Mouse (Mus musculus) hematopoietic stem cell, adult 5-6 weeks (primary cell): ENCODE results near the gene Sfxn5. TPM values are rescaled to one million over a fixed set of nuclear protein-coding genes. Genes with fewer than 3 reads are reported as not detected.

ENCODE experiments used
- ATAC-seq, 2 experiments: fragments of 125-278 bp in 1 of 2; replicated peaks in 1 of 2; 2 replicates each; pipeline ENCODE4 v1.8.0; 2016 to 2017; ENCODE audit warnings: inconsistent platforms in 2 of 2, mild to moderate bottlenecking in 2 of 2, moderate number of reproducible peaks in 2 of 2, low read depth in 1 of 2, moderate TSS enrichment in 1 of 2; ENCODE audit not compliant: low FRiP score in 2 of 2, poor library complexity in 2 of 2, severe bottlenecking in 2 of 2, insufficient read depth in 1 of 2, low TSS enrichment in 1 of 2
- total RNA-seq: library from RNA; stranded (forward); fragments of 172-1452, 232-1000 nt; gene quantifications from 2 replicates; pipeline ENCODE4 v1.2.3, GENCODE M21; 2017

Gene Sfxn5
- total RNA-seq, 1 experiment from 2014 or later = 1.7 TPM

DNA sequence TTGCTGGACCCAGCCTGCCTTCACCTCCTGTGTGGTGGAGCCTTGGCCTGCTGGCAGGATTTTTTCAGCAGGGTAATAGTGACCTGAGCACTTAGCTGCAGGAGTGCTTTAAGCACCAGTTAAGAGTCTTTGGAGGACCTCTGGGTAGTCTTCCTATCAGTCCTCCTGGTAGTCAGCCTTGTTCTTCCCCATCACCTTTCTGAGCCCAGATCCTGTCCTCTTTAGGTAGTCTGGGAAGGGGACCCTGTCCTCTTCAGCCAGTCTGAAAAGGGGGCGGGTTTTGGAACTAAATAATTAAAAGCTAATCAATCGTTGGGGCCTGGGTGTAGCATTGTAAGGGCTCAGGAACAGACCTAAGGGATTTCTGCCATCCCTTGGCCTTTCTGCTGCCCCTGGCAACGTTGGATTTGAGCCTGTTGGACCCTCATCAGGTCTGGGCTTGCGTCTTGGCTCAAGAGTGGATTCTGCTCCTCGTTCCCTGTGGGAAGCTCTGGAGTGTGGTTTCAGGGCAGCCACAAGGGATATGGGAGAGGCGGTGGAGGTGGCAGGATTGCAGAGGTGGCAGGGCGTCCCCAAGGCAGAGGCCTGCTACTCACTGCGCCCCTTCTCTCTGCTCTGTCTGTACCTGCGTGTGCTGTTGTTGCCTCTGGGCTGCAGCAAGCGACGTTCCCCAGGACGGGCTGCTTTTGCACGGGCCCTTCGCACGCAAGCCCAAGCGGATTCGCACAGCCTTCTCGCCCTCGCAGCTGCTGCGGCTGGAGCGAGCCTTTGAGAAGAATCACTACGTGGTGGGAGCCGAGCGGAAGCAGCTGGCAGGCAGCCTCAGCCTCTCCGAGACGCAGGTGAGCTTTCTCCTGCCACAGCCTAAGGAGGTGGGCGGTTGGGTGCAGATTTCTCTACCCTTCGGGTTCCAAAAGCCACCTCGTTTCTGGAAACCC is 139.6 kb downstream of the Sfxn5 start:
- ATAC-seq = 0 out of 4 replicates have a peak, but pooled peaks of 1 of the 2 experiments have one; percentile 23

DNA sequence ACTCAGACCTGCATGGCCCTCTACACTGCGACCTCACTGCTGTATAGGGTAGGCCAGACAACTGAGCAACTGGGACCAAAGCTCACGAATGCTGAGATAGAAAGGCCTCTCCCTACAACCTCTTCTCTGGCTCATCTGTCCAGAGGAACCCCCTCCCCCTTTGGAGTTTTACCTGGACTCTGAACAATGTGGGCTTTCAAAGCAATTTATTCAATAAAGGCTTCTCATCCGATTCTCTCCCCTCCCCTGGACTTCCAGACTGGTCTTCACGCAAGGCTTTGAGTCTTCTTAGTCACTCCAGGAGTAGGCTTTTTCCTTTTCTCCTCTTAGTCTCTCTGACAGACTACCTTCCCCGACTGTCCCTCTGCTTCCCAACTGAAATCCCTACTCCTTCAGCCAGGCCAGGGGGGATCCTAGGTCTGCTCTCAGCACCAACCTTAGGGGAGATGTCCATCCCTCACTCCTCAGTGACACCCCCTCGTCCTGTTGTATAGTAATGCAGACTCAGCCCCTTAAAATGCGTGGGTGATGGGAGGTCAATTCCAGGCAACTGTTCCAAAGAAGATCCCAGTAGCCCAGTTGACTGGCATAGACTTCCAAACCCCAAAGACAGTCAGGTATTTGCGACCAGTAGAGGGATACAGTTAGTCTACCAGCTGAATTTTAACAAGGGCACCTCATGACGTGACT is 141.3 kb downstream of the Sfxn5 start:
- ATAC-seq = no peak

DNA sequence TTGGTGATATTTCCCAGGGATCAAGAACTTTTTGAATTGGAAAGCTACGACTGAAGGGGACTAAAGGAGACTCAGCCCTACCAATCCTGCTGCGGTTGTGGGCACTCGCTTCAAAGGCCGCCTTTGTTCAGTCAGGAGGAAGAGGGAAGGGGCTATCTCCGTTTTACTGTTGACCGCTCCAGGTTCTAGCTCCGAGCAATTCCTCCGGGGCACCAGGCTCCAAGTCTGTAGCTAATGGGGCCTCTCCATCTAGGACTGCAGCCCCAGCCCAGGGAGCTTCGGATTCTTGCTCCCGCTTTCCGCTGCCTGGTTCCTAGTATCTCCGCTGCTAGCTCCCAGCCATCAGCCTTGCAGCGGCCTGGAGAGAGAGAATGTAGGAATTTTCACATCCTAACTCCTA is 142.6 kb downstream of the Sfxn5 start:
- no peak for ATAC-seq

DNA sequence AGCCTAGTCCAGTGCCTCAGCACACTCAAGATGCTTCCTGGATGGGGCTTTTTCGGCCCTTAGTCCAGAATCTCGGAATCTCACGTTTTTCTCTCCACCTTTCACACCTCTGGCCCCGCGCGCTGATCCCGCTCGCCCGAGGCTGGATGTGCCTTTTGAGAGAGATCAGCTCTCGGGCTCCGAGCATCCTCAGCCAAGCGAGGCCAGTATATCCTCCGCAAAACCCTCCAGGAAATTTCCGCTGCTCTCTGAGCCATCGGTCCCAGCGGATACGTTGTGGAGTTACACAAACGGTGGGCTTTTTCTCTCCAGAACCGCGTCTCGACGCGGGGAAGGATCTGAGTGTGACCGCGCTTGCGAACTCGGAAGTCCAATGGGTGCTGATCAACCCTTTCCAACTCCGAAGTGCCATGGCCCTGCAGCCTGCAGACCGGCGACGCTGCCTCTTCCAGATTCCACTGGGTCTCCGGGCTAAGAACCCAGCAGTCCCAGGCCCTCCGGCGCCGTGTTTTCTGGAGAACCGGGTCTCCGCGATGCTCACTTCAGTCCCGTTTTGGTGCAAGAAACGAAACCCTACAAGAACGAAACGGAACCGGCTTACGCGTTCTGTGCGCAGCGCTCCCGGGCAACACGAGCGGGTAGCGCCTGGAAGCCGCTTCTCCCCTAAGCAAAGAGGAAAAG is 143.2 kb downstream of the Sfxn5 start:
- ATAC-seq = no peak

DNA sequence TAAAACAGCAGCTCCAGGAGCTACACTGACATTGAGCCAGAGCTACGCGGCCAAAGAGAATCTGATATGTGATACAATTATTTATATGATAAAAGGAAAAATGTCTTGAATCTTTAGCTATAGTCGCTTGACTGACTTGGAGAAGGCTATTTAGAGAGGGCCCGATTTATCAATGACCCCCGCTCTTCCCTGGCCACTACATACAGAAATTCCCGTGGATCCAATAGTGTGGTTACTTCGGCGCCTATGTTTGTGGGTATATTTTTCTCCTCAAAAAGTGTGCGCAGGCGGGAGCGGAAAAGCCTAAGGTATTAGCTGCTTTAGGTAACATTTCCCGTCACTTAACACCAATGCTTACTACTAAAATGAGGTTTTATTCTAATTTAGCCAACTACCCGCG is 143.9 kb downstream of the Sfxn5 start:
- no peak for ATAC-seq

DNA sequence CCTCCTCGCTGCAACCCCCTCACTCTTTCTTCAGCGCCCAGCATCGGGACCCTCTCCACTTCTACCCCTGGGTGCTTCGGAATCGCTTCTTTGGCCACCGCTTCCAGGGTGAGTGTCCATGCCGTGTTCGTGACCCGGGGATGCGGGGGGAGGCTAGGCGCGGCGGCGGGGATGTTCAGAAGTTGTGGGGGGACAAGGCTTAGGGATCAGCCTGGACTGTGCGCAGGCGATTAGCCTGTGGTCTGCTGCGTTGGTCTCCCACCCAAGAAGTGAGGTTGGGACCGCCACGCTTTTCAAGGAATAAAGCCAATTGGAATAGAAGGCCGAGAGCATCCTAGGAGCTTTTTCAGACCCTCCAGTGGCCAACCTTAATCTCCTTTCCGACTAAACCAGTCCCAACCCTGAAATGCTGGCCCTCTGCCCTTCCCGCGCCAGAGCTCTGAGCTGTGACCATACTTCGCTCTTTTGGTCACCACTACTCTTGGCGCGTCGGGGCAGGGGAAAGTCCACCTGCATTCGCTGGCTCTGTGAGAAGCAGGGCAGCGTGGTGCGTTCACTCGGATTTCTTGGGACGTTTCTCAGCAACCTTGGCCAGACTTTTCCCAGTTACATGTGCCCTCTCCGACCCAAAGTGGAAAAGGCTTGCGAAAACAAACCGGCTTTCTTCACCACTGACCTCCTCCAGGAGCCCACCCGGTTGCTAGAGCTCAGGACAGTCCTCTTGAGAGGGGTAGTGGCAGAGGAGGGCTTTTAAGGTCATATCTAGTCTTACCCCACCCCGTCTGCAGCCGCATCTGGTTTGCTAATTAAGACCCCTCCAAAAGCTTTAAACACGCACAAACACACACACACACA is 144.7 kb downstream of the Sfxn5 start:
- ATAC-seq = no peak

DNA sequence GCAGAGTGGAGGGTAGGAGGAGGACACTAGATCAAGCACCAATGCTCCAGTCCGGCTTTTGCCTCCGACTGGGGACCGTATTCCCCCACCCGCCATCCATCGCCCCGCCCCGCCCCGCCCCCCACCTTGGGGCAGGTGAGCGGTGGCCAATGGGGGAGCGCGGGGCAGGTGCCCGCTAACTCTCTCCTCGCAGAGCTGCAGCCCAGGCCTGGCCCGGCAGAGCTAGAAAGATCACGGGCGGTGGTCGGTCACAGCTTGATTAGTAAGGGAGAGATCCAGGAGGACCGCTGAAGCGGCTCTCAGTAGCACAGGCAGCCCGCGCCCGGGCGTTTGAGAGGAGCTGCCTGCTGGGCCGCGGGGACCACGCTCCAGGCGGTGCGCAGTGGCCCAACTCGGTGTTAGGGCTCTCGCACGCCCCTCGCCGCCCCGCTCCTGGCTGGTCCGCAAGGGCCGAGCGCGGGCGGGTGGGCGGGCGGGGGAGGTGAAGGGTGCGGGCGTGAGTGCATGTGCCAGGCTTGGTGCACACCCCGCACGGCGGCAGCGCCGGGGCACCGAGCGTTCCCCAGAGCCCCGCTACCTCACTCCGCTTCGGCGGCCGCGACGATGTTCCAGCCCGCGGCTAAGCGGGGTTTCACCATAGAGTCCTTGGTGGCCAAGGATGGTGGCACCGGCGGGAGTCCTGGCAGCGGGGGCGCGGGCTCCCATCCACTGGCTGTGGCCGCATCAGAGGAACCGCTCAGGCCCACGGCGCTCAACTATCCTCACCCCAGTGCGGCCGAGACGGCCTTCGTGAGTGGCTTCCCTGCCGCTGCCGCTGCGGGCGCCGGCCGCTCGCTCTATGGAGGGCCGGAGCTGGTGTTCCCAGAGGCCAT is 145.6 kb downstream of the Sfxn5 start, which contains the start of gene Emx1:
Emx1 (plus strand) TSS at position 99 of the 872 bp plus-strand sequence.
- ATAC-seq = no peak

DNA sequence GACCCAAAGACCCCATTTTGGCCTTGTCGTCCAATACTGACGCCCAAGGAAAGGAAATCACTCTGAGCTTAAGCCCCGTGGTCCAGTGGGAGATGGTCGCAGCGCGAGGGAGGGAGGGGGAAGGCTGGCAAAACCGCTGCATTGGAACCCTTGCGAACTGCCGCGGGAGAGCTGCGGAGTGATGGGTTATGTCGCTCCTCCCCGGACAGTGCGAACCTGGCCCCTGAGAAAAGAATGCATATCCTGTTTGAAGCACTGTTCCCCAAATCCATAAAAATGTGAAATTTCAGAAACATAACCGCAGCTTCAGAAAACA is 146.5 kb downstream of the Sfxn5 start:
- no peak for ATAC-seq

DNA sequence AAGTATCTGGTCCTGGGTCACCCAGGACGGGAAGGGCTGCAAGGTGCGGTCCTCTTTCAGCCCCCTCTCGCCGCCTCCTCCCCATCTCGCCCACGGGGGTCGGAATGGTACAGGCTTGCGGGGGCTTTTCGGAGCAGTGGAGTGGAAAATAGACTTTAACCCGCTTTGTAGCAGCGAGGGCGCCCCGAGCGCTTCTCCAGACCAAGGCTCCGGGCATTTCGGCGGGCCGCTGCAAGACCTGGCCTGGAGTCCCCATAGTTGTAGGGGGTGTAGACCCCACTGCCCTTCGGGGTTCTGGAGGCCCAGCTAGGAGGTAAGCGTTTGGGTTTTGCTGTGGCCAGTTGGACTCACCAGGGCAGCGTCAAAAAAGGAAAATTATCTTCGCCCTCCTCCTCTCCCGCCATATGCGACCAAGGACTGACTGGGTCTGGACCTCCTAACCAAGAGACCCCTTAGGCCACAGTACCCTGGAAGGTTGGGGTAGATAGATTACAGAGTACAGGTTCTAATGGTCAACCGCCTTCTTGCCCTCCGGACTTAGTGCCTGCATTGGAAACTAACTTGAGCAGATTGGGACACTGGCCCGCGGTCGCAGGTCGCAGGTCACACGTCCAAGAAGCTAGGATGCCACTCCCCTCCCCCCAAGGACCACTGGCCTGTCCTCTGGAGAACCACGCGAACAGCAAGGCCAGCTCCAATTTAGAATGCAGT is 147.0 kb downstream of the Sfxn5 start:
- ATAC-seq = no peak

DNA sequence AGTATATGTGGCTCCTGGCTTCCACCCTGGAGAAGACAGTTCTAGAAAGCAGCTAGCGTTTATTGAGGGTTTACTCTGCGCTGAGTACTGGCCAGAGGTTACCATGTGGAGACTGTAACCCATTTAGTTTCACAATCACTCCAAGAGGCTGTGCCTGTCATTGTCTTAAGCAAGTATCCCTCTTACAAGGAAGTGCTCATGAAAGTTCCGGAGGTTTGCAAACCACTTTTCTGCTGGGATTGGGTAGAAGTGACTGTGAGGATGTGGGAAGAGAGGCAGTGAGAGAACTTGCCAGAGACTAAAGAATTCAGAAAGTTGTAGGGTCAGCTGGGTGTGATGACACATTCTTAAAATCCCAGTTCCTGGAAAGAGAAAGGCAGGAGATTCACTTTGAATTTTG is 149.3 kb downstream of the Sfxn5 start:
- no peak for ATAC-seq

DNA sequence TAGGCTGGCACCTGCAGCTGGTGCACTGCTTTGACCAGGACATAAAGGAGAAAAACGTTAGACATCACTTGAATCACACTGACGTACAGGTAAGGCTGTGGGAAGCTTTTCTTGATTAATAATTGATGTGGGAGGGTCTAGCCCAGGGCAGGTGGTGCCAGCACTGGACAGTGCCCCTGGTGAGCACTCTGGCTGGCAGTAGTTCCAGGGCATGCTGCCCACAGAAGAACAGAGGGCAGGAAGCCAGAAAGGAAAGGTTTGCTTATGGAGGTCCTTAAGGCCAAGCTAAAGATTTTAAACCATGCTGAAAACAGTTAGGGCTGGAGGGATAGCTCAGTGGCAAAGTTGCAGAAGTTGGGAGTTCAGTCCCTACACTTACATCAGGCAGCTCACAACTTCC is 153.2 kb downstream of the Sfxn5 start:
- no peak for ATAC-seq

DNA sequence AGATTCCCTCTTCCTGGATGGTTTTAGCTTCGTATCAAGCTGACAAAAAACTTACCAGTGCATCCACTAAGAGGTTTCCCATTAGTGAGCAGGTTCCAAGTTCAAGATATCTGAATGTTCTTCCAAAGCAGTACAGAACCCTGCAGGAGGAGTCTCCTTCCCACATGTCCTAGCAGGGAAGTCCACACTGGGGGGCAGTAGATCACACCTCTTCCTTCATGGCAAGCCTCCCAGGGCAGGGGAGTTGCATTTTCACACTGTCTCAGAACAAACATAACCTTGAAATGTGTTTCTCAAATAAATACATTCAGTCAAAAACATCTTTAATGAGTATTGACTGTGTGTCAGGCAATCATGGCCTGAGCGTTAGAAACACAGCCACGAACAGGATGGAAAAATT is 153.7 kb downstream of the Sfxn5 start:
- ATAC-seq = no peak

DNA sequence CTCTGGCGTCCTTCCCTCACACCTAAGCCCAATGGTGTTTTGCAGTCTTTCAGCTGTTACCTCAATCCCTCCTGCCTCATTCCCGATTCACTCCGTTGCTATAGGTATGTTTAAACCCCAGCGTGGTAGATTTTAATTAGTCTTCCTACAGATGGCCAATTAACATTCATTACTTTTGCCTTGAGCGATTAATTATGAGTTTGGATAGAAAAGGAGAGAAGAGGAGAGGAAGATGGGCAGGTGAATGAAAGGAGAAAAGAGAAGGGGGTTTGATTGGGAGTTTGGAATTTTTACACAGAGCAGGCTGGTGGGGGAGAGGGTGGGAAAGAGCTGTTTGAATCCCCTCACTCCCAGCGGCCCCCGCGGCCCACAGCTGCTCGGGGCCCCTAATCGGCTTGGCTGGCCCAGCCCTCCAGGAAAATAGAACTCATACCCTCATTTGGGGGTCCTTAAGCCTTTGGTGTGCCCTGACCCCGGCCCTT is 167.7 kb downstream of the Sfxn5 start:
- ATAC-seq = no peak
